Mouse (Mus musculus): ENCODE measurements at regions not wholly inside any gene's neighbourhood (a gene's known extent, or its start where the extent isn't known, plus 50 kb on each side); places are given as distances from the start of the nearest gene placed in this dataset.

- H3K4me2 ChIP-seq (replicated peaks; ENCODE audit: low read depth, low read length): no peak overlapping the region
- no peaks in the 10 kb centered on the region for H3K27me3 ChIP-seq (ENCODE audit: control insufficient read depth, insufficient read depth, low read length)
- no peaks in the 10 kb centered on the region for H3K4me1 ChIP-seq (replicated peaks; ENCODE audit: control insufficient read depth, insufficient read depth, low read length)
- no peak overlapping the region for H3K4me3 ChIP-seq (ENCODE audit: low read depth, low read length)
- H3K9ac ChIP-seq (ENCODE audit: low read depth, low read length): no peak overlapping the region
- no peak for ATAC-seq (ENCODE audit: low FRiP score)
- no peaks in the 10 kb centered on the region for H3K36me3 ChIP-seq (ENCODE audit: control insufficient read depth, insufficient read depth, low read length)
- no peaks in the 10 kb centered on the region for H3K9me3 ChIP-seq (ENCODE audit: control insufficient read depth, low read length)
- DNase-seq (ENCODE audit: low spot score): no peak
- H3K27ac ChIP-seq (ENCODE audit: low read depth, low read length): no peak overlapping the region
These were observed 50.5 kb upstream of the Slc22a23 start for GRCm38 (mm10) chr13:34395504-34395903.

DNA sequence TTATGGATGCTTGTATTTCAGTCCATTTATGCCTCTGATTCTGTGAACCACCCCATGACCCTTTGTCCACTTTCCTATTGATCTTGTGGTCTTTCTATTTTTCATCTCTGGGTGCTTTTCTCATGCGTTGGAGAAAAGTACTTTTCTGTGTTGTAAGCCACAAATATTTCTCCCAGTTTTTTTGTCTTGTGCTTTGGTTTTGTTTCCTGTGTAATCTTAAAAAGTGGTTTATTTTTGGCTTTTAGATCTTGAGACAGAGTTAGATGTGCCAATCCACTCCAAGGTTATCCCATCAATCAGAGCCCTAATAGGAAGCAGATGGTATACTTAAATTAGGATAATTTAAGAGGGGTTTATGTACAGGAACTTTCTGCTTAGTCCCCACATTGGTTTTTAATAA is 50.0 kb upstream of the Slc22a23 start:
- Histone ChIP-seq H3K4me2 (replicated peaks; ENCODE audit: low read depth, low read length) (no peak overlapping the region), H3K4me1 (replicated peaks; ENCODE audit: control insufficient read depth, insufficient read depth, low read length) (no peaks in the 10 kb centered on the region), H3K27me3 (ENCODE audit: control insufficient read depth, insufficient read depth, low read length) (no peaks in the 10 kb centered on the region), H3K4me3 (ENCODE audit: low read depth, low read length) (no peak overlapping the region), H3K27ac (ENCODE audit: low read depth, low read length) (no peak overlapping the region), H3K9me3 (ENCODE audit: control insufficient read depth, low read length) (no peaks in the 10 kb centered on the region), H3K9ac (ENCODE audit: low read depth, low read length) (no peak overlapping the region), H3K36me3 (ENCODE audit: control insufficient read depth, insufficient read depth, low read length) (no peaks in the 10 kb centered on the region)
- ATAC-seq (ENCODE audit: low FRiP score) (no peak), DNase-seq (ENCODE audit: low spot score) (no peak)
- 77% methylated on average over 1 of the region's 1 CpGs for WGBS
